Mouse (Mus musculus) bone marrow, adult 2 months (tissue): ENCODE results near the gene Tcf20. TPM values are rescaled to one million over a fixed set of nuclear protein-coding genes. Genes with fewer than 3 reads are reported as not detected.

Experiments
- H3K27ac ChIP-seq: fragments of 200-500 bp; 2 replicates; pipeline ENCODE4 v1.5.1; 2012; ENCODE audit warnings: low read depth, mild to moderate bottlenecking, control low read depth, inconsistent platforms, low read length; ENCODE audit not compliant: control insufficient read depth, poor library complexity, insufficient read depth
- H3K4me1 ChIP-seq: fragments of 200-500 bp; 2 replicates; pipeline ENCODE4 v1.6.1; 2011; ENCODE audit warnings: low read length; ENCODE audit not compliant: control insufficient read depth, insufficient read depth
- H3K4me3 ChIP-seq: fragments of 200-500 bp; replicated peaks from 2 replicates; pipeline ENCODE3; 2011; ENCODE audit warnings: mild to moderate bottlenecking, low read depth, low read length, control low read depth; ENCODE audit not compliant: control insufficient read depth
- CTCF ChIP-seq: fragments of 200-500 bp; IDR thresholded peaks from 2 replicates; pipeline ENCODE4 v1.5.1; 2011; ENCODE audit warnings: low read length, control low read depth; ENCODE audit not compliant: control insufficient read depth, insufficient read depth
- POLR2A ChIP-seq: fragments of 200-500 bp; IDR thresholded peaks from 2 replicates; pipeline ENCODE4 v1.6.1; 2011; ENCODE audit warnings: low read depth, mild to moderate bottlenecking, control low read depth, low read length, borderline replicate concordance; ENCODE audit not compliant: control insufficient read depth
- WGBS: fragments of 180-500 bp; shearing (Covaris S2); methylation state at CpG from one replicate; pipeline ENCODE4 v1.1.7; 2018; 5-methylcytosine and 5-hydroxymethylcytosine counted together
- polyA plus RNA-seq: library from polyadenylated mRNA; stranded (reverse); fragments of >200 nt; gene quantifications from 2 replicates; pipeline ENCODE4 v1.2.4, GENCODE M21; 2011; ENCODE audit warnings: low replicate concordance; ENCODE audit not compliant: missing spikeins, insufficient read depth, insufficient read length

Tcf20 gene
- polyA plus RNA-seq, 1 experiment = 26.4 TPM

DNA sequence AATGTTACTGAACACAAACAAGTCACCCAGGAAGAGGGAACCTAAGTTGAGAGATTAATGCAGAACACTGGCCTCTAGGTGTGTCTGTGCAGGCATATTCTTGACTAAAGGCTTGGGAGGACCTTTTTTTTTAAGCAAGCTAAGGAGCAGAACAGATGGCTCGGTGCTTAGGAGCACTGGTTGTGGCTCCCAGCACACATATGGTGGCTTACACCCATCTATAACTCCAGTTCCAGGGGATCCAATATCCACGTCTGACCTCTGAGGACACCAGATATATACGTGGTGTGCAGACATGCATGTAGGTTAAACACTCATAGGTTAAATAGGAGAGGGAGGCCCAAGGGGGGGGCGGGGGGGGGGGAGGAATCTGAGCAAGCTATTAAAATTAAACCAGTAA is 165.3 kb downstream of the Tcf20 start:
- TF ChIP-seq CTCF = no peak
- TF ChIP-seq POLR2A = no peak
- Histone ChIP-seq H3K4me3 (no peak overlapping the region), H3K27ac (no peak overlapping the region), H3K4me1 (peaks cover 2% of the 10 kb centered on the region; the same call in 1 of the 2 replicates)
- 65% methylated on average over 4 of the region's 4 CpGs for WGBS

DNA sequence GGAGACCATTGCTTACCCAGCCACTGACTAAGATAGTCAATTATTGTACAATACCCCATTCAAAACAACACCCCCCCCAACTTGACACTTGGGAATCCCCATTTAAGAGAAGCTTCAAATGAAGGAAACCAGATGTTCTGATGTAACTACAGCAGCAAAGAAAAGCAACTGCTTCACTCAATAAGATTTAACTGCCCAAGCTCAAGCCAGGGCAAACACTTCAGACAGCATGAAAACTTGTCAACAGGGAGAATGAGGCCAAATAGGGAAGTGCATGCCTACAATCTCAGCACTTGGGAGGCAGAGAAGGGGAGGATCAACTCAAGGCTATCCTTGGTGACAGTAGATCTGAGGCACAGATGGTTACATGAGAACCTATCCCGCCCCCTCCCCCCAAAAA is 166.0 kb downstream of the Tcf20 start:
- Histone ChIP-seq H3K4me1 (peaks cover 2% of the 10 kb centered on the region; the same call in 1 of the 2 replicates), H3K27ac (no peak overlapping the region), H3K4me3 (no peak overlapping the region)
- 76% methylated on average over 1 of the region's 1 CpGs for WGBS
- TF ChIP-seq CTCF (no peak), POLR2A (no peak)

- no peak overlapping the region for H3K4me3 ChIP-seq
- no peak for TF ChIP-seq POLR2A
- WGBS = 86% methylated on average over 4 of the region's 4 CpGs
- no peak overlapping the region for H3K27ac ChIP-seq
- H3K4me1 ChIP-seq = no peaks in the 10 kb centered on the region
Measured at GRCm38 (mm10) chr15:82815296-82815695, 172.4 kb downstream of the Tcf20 start.

GRCm38 (mm10) chr15:82814806-82815205 is 172.9 kb downstream of the Tcf20 start:
- H3K4me3 ChIP-seq = no peak overlapping the region
- no peaks in the 10 kb centered on the region for H3K4me1 ChIP-seq
- TF ChIP-seq CTCF = peak; percentile 87
- TF ChIP-seq POLR2A = no peak
- 77% methylated on average over 4 of the region's 4 CpGs for WGBS
- no peak overlapping the region for H3K27ac ChIP-seq

DNA sequence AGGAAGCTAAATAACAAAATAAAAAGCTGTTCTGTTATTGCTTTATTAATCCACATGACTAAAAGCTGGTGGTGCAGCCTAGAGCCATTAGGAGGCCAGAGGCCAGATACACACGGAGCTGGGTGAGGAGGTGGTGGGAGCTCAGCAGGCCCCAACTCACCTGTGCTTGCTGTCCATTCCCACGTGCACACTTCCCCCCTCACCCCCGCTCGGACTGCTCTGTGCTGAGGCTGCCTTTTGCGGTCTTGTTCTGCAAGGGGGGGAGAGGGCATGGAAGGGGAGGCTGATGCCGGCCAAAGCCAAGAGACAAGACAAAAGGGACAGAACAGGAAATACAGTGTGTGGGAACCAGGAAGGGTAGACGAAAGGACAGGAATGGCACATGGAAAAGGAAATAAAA is 173.4 kb downstream of the Tcf20 start:
- H3K4me1 ChIP-seq = no peaks in the 10 kb centered on the region
- no peak overlapping the region for H3K4me3 ChIP-seq
- 78% methylated on average over 7 of the region's 7 CpGs for WGBS
- TF ChIP-seq POLR2A = no peak
- no peak for TF ChIP-seq CTCF
- H3K27ac ChIP-seq = no peak overlapping the region

DNA sequence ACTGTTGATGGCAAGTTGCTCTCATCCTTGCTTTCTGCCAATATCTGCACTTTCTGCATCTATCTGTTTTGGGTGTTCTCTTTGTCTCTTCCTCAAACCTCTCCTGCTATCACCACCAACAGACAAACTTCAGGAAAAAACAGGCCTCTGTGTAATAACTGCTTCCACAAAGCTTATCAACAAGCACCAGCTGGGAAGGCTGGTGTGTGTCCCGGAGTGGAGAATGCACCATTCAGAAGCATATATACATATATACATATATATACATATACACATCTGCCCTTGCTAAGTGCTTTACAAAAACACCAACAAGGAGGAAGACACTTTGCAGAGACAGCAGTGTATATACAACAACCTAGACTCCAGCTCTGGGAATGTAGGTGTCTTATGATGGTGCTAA is 177.1 kb downstream of the Tcf20 start:
- no peak overlapping the region for H3K27ac ChIP-seq
- no peaks in the 10 kb centered on the region for H3K4me1 ChIP-seq
- WGBS = 63% methylated on average over 1 of the region's 1 CpGs
- no peak overlapping the region for H3K4me3 ChIP-seq
- TF ChIP-seq POLR2A (no peak), CTCF (no peak)

DNA sequence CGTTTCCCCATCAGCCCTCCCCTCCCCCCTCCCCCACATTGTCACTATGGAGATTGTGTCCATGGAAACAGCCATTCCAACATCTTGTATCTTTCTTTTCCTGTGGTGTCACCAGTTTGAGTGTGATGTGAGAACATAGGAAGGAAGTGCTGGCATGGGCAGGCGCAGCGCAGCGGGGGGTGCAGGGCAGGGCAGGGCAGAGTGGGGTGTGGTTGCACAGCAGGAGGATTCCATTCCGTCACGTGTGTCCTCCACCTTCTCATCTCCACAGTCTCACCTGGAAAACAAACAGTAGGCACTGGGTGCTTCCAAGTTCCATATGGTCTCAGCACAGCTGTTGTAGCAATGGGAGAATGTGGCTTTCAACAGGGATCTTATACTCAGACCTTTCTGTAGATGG is 178.2 kb downstream of the Tcf20 start:
- H3K27ac ChIP-seq = no peak overlapping the region

GRCm38 (mm10) chr15:82806969-82807763 is 180.5 kb downstream of the Tcf20 start:
- WGBS = 64% methylated on average over 5 of the region's 5 CpGs
- no peak overlapping the region for H3K4me3 ChIP-seq
- TF ChIP-seq POLR2A = no peak
- TF ChIP-seq CTCF = no peak
- no peak overlapping the region for H3K27ac ChIP-seq
- H3K4me1 ChIP-seq = no peaks in the 10 kb centered on the region

More for the DNA sequence above, 178.2 kb downstream of the Tcf20 start:
- no peaks in the 10 kb centered on the region for H3K4me1 ChIP-seq
- WGBS = 60% methylated on average over 6 of the region's 6 CpGs
- TF ChIP-seq POLR2A = no peak
- TF ChIP-seq CTCF = no peak
- no peak overlapping the region for H3K4me3 ChIP-seq

DNA sequence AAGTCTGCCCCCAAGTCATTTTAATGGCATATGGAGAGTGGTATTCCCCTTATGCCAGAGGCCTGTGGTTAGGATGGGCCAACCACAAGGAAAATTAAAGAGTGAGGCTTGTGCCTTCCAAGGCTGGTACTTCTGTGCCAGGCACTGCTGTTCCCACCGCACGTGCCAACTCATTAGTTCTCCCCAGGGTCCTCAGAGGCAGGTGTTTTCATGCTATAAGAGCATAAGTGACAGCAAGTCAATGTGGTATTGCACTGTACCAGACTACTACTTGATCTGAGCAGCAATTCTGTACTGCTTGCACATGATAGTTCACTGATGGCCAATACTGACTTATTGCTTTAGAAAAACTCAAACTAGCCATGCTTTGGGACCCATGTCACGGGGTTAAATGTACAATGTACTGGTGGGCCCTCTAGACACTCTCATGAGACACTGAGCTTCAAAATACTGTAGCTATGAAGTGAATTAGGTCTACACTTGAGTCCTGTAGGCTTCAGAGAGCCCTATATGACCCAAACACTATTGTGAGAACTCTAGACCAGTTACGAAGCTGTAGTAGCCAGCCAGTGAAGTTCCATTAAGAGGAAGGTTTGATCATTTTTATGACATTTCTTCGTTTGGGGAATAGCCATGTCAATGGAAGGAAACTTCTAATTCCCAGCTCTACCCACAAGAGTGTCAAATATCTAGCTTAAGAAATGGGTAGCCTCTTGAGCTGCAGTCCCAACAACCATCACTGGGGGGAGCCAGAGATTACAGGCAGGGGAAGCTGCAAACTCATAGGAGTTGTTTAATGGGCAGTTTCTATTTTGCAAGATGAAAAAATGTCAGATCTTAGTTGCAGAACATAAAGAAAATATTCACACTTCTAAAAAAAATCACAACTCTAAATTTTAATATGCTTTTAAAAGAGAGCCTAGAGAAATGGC is 182.7 kb downstream of the Tcf20 start:
- no peaks in the 10 kb centered on the region for H3K4me1 ChIP-seq
- TF ChIP-seq POLR2A (no peak), CTCF (peak; percentile 83)
- whole genome bisulfite sequencing = 68% methylated on average over 5 of the region's 5 CpGs

More for the DNA sequence above, 182.7 kb downstream of the Tcf20 start:
- Histone ChIP-seq H3K27ac (no peak overlapping the region), H3K4me3 (no peak overlapping the region)
